ENCODE assay signal across 21 mouse cellular contexts in the genomic region with DNA sequence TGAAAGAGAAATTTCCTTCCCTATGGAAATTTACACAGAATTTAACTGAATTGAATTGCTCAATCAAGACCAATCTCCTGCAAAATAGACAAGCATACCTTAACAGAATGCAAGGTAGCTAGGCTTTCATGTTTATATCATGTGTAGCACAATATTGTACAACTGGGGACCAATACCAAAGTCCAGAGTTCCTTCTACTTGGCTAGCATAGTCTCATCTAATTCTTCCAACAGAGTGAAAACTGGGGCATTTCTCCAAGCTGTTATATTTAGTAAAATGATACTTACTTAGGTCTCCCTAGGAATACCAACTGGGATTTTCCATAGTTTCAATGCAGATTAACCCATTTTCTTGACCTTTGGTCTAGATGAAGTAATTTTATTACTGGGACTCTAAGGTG. TPM values are rescaled to one million over a fixed set of nuclear protein-coding genes. Genes with fewer than 3 reads are reported as not detected.
A peak's percentile ranks its signal among the peaks of the same experiment; 100 is the strongest.
DNase-seq lines count a peak whose midpoint lies in the region; ATAC-seq and TF ChIP-seq lines count a peak whose summit lies in the region.
"Had no signal": no experiment of that assay in that cellular context is flagged by ENCODE, and none has a peak within 500 bp of the region (broad histone marks: within the 10 kb centered on the region; RNA-seq: fewer than 3 reads in every experiment).

No protein-coding gene starts in this region.

- no peak for TF ChIP-seq POLR2A in kidney, adult 2 months (IDR thresholded peaks at IDR 0.05; ENCODE audit: low read depth, low read length)
- TF ChIP-seq POLR2A in liver, adult 2 months (IDR thresholded peaks at IDR 0.05; ENCODE audit: extremely low read depth, insufficient read depth, low read length), result no peak

- H3K9ac ChIP-seq in kidney, embryonic 15.5 days, result no peak overlapping the region
- no peak overlapping the region for H3K9ac ChIP-seq in liver, adult 2 months (ENCODE audit: low read depth, low read length)
- H3K9ac ChIP-seq in midbrain, embryonic 11.5 days (ENCODE audit: low read length), result no peak overlapping the region
- H3K9ac ChIP-seq in midbrain, embryonic 15.5 days, result no peak overlapping the region
- H3K9ac ChIP-seq: embryonic facial prominence, embryonic 12.5 days; forebrain, embryonic 13.5 days; forebrain, embryonic 15.5 days; forebrain, postnatal 0 days had no signal

- peak; percentile 38 for DNase-seq in kidney, adult 2 months
- peak; percentile 88 for DNase-seq in liver, adult 2 months (ENCODE audit: extremely low read depth, low read depth, low spot score)
- no peak for DNase-seq in liver
- peak; percentile 73 for DNase-seq in midbrain, embryonic 11.5 days (ENCODE audit: low spot score, missing footprints)
- DNase-seq in adrenal gland, adult 18-20 months (ENCODE audit: low spot score in 2 of 2), result no peak
- DNase-seq: adrenal gland, adult 8-10 months; adrenal gland, postnatal 14 days; adrenal gland, postnatal 36 days; cerebellum, adult 11-12 months; cerebellum, adult 2 months; cerebellum, adult 9-10 months; cerebellum, postnatal 10 days; cerebellum, postnatal 25 days; forebrain, postnatal 0 days had no signal

- no peak overlapping the region for H3K27ac ChIP-seq in kidney, adult 2 months (ENCODE audit: insufficient read depth, low read depth, low read length)
- no peak overlapping the region for H3K27ac ChIP-seq in kidney, embryonic 15.5 days
- peak overlapping the region; percentile 47 for H3K27ac ChIP-seq in liver, adult 2 months (replicated peaks; ENCODE audit: insufficient read depth, low read depth, low read length)
- no peak overlapping the region for H3K27ac ChIP-seq in midbrain, embryonic 11.5 days (ENCODE audit: low read depth, low read length)
- H3K27ac ChIP-seq in midbrain, embryonic 15.5 days, result no peak overlapping the region
- peak overlapping the region; percentile 77 for H3K27ac ChIP-seq in macrophage
- H3K27ac ChIP-seq: embryonic facial prominence, embryonic 10.5 days; embryonic facial prominence, embryonic 12.5 days; forebrain, embryonic 13.5 days; forebrain, embryonic 15.5 days had no signal

- H3K36me3 ChIP-seq in kidney, adult 2 months (ENCODE audit: control insufficient read depth, insufficient read depth, low read length), result peaks cover 30% of the 10 kb centered on the region
- peaks cover 85% of the 10 kb centered on the region for H3K36me3 ChIP-seq in kidney, embryonic 15.5 days
- H3K36me3 ChIP-seq in liver, adult 2 months (ENCODE audit: control insufficient read depth, insufficient read depth, low read length), result peaks cover 74% of the 10 kb centered on the region
- H3K36me3 ChIP-seq in midbrain, embryonic 11.5 days (ENCODE audit: control insufficient read depth, insufficient read depth, low read length), result peaks cover 20% of the 10 kb centered on the region
- H3K36me3 ChIP-seq in midbrain, embryonic 15.5 days (replicated peaks), result peaks cover 25% of the 10 kb centered on the region
- peaks cover 50% of the 10 kb centered on the region for H3K36me3 ChIP-seq in macrophage (ENCODE audit: inconsistent target)

- no peaks in the 10 kb centered on the region for H3K27me3 ChIP-seq in kidney, adult 2 months (replicated peaks; ENCODE audit: control insufficient read depth, insufficient read depth, low read length)
- no peaks in the 10 kb centered on the region for H3K27me3 ChIP-seq in kidney, embryonic 15.5 days
- no peaks in the 10 kb centered on the region for H3K27me3 ChIP-seq in liver, adult 2 months (ENCODE audit: control insufficient read depth, insufficient read depth, low read length)
- H3K27me3 ChIP-seq in midbrain, embryonic 11.5 days (ENCODE audit: control insufficient read depth, insufficient read depth, low read length), result no peaks in the 10 kb centered on the region
- no peaks in the 10 kb centered on the region for H3K27me3 ChIP-seq in midbrain, embryonic 15.5 days (replicated peaks)
- H3K27me3 ChIP-seq: embryonic facial prominence, embryonic 12.5 days; forebrain, embryonic 13.5 days; forebrain, embryonic 15.5 days had no signal

- peaks cover 15% of the 10 kb centered on the region; the same call in 1 of the 2 replicates for H3K79me2 ChIP-seq in liver, adult 2 months (ENCODE audit: control insufficient read depth, insufficient read depth, low read length)
- peaks cover 36% of the 10 kb centered on the region for H3K79me2 ChIP-seq in macrophage (ENCODE audit: inconsistent target)

- TF ChIP-seq CTCF in kidney, adult 2 months (conservative IDR thresholded peaks at IDR 0.05; ENCODE audit: insufficient read depth, insufficient read length, low read depth, low read length), result no peak
- no peak for TF ChIP-seq CTCF in liver, adult 2 months (IDR thresholded peaks at IDR 0.05; ENCODE audit: low read depth, low read length)

- no peaks in the 10 kb centered on the region for H3K9me3 ChIP-seq in kidney, embryonic 15.5 days (replicated peaks)
- H3K9me3 ChIP-seq in midbrain, embryonic 11.5 days (ENCODE audit: control insufficient read depth, low read length), result no peaks in the 10 kb centered on the region
- H3K9me3 ChIP-seq in midbrain, embryonic 15.5 days, result no peaks in the 10 kb centered on the region
- H3K9me3 ChIP-seq: embryonic facial prominence, embryonic 10.5 days; embryonic facial prominence, embryonic 12.5 days; forebrain, embryonic 13.5 days; forebrain, embryonic 15.5 days had no signal

- ATAC-seq in kidney, embryonic 15.5 days (replicated peaks; ENCODE audit: low FRiP score), result no peak
- no peak for ATAC-seq in midbrain, embryonic 11.5 days (ENCODE audit: low FRiP score)
- ATAC-seq in midbrain, embryonic 15.5 days (replicated peaks), result no peak
- ATAC-seq: forebrain, embryonic 13.5 days; forebrain, embryonic 15.5 days; forebrain, postnatal 0 days had no signal

- peaks cover 3% of the 10 kb centered on the region; the same call in 1 of the 2 replicates for H3K4me1 ChIP-seq in kidney, adult 2 months (ENCODE audit: control insufficient read depth, insufficient read depth, low read length)
- no peaks in the 10 kb centered on the region for H3K4me1 ChIP-seq in kidney, embryonic 15.5 days
- H3K4me1 ChIP-seq in liver, adult 2 months (ENCODE audit: control insufficient read depth, insufficient read depth, low read length), result peaks cover 12% of the 10 kb centered on the region
- no peaks in the 10 kb centered on the region for H3K4me1 ChIP-seq in midbrain, embryonic 11.5 days (ENCODE audit: control insufficient read depth, insufficient read depth, low read length)
- no peaks in the 10 kb centered on the region for H3K4me1 ChIP-seq in midbrain, embryonic 15.5 days
- H3K4me1 ChIP-seq: forebrain, embryonic 13.5 days; forebrain, embryonic 15.5 days had no signal

- no peak overlapping the region for H3K4me3 ChIP-seq in kidney, adult 2 months (ENCODE audit: insufficient read depth, low read depth, low read length)
- no peak overlapping the region for H3K4me3 ChIP-seq in kidney, embryonic 15.5 days (replicated peaks)
- no peak overlapping the region for H3K4me3 ChIP-seq in liver, adult 2 months (ENCODE audit: insufficient read depth, low read depth, low read length)
- H3K4me3 ChIP-seq in midbrain, embryonic 11.5 days (ENCODE audit: low read depth, low read length), result no peak overlapping the region
- no peak overlapping the region for H3K4me3 ChIP-seq in midbrain, embryonic 15.5 days
- H3K4me3 ChIP-seq in macrophage (ENCODE audit: inconsistent target), result no peak overlapping the region
- H3K4me3 ChIP-seq: embryonic facial prominence, embryonic 10.5 days; embryonic facial prominence, embryonic 12.5 days; forebrain, embryonic 13.5 days; forebrain, embryonic 15.5 days had no signal

- H3K4me2 ChIP-seq in kidney, embryonic 15.5 days, result no peak overlapping the region
- H3K4me2 ChIP-seq in midbrain, embryonic 11.5 days, result no peak overlapping the region
- H3K4me2 ChIP-seq in midbrain, embryonic 15.5 days, result no peak overlapping the region
- H3K4me2 ChIP-seq: embryonic facial prominence, embryonic 12.5 days; forebrain, embryonic 13.5 days; forebrain, embryonic 15.5 days had no signal

RNA-seq across cellular contexts. Expression of a gene that starts 11.3 kb away (rescaled TPM):
- polyA plus RNA-seq in kidney, adult 2 months (2012; rRNA removed), result 67.5 and 68.2 TPM in 2 replicates
- polyA plus RNA-seq in kidney, embryonic 15.5 days (2015; fragmentation: Nextera tagmentation; extraction: Ambion mirVana), result 109 and 113 TPM in 2 replicates
- 106 and 117 TPM in 2 replicates for total RNA-seq in liver, adult 2 months (2014; rRNA removed)
- polyA plus RNA-seq in liver, adult 2 months (2012; rRNA removed), result 52.9 and 57.3 TPM in 2 replicates
- 88.8 and 96.0 TPM in 2 replicates for polyA plus RNA-seq in midbrain, embryonic 11.5 days (2014; fragmentation: Nextera tagmentation; extraction: Ambion mirVana)
- polyA plus RNA-seq in midbrain, embryonic 15.5 days (2015; fragmentation: Nextera tagmentation; extraction: Ambion mirVana), result 48.3 and 49.2 TPM in 2 replicates
- total RNA-seq in macrophage (2018; cell fraction: chromatin; rRNA removed), result 100 to 1,000 TPM in 6 of 26 experiments, 10 to 100 TPM in 20; 39.6 to 138 (median 87.4) TPM
- total RNA-seq in macrophage (2018; cell fraction: cytosol; rRNA removed), result 10 to 100 TPM; 33.1 to 83.0 (median 49.9) TPM
- 100 to 1,000 TPM in 2 of 26 experiments, 10 to 100 TPM in 24; 35.0 to 114 (median 66.5) TPM for total RNA-seq in macrophage (2018; cell fraction: nucleus; rRNA removed)
- 37.4 to 85.3 TPM (median 72.2 TPM) in 3 replicates for polyA plus RNA-seq in macrophage (2018)
- 10 to 100 TPM; 51.5 to 73.9 TPM for total RNA-seq in adrenal gland, adult 18-20 months (2021)

Comparison
In these comparisons a context has a peak if more than half of its experiments do, and no peak if none do; other contexts are left out.
1. DNase-seq: peak in kidney, adult 2 months (single experiment), liver, adult 2 months (single experiment) and midbrain, embryonic 11.5 days (single experiment); none in liver (single experiment) and adrenal gland, adult 18-20 months (0 of 2).
2. H3K27ac ChIP-seq: peak in liver, adult 2 months (single experiment) and macrophage (single experiment); none in kidney, adult 2 months (single experiment), kidney, embryonic 15.5 days (single experiment), midbrain, embryonic 11.5 days (single experiment) and midbrain, embryonic 15.5 days (single experiment).